Mouse (Mus musculus): ENCODE data around the gene Olfr718-ps1. TPM values are rescaled to one million over a fixed set of nuclear protein-coding genes. Genes with fewer than 3 reads are reported as not detected.

Olfr718-ps1 gene
- polyA plus RNA-seq, 1 experiment from 2014 or later, result 0.05 TPM

DNA sequence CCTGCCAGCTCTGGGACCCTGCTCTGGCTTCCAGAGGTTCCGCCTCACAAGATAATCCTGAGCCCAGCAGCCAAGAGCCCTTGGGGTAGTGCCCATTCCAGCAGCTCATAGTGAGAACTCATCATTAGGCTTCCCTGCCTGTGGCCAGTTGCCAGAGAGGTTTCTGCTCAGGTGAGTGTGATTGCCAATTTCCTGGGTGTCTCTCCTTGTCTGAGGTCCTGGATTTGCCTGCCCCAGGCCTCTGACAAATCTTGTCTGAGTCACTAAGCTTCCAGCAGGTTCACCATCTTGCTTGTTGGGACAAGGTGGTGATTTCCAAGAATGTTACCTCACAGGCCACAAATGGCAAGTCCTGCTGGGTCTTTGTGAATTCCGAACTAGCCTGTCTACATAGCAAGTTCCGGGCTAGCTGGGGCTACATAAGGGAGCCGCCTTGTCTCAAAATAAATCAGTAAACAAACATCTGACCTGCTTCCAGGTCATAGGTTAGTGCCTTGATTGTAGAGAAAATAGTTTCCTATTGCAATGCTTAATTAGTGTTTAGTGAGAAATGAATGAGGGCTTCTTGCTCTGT, 22.5 kb downstream of the Olfr718-ps1 start:
- H3K36me3 ChIP-seq (ENCODE audit: control insufficient read depth, insufficient read depth, low read length), result no peaks in the 10 kb centered on the region
- H3K27ac ChIP-seq (ENCODE audit: low read depth, low read length), result no peak overlapping the region
- H3K9me3 ChIP-seq (ENCODE audit: control insufficient read depth, low read length), result peaks cover 7% of the 10 kb centered on the region
- no peaks in the 10 kb centered on the region for H3K27me3 ChIP-seq (ENCODE audit: control insufficient read depth, insufficient read depth, low read length)
- H3K4me2 ChIP-seq (replicated peaks; ENCODE audit: low read depth, low read length), result no peak overlapping the region
- H3K4me1 ChIP-seq (ENCODE audit: control insufficient read depth, insufficient read depth, low read length), result no peaks in the 10 kb centered on the region
- no peak overlapping the region for H3K9ac ChIP-seq (ENCODE audit: low read depth, low read length)
- no peak for ATAC-seq (ENCODE audit: low FRiP score, low TSS enrichment)
- 87% methylated on average over 4 of the region's 4 CpGs for WGBS
- H3K4me3 ChIP-seq (ENCODE audit: low read length), result no peak overlapping the region

DNA sequence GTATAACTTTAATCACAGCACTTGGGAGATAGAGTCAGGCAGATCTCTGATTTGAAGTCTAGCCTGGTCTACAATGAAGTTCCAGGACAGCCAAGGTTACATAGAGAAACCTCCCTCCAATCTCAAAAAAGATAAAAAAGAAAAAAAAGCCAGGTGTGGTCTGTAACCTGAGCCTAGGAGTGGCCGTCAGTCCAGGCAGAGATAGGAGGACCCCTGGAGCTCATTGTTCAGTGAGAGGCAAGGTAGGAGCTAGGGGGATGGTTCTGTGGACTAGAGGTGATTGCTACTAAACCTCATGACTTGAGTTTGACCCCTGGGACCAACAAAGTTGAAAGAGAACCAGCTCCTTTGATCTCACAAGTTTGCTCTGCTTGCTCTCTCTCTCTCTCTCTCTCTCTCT, 24.7 kb downstream of the Olfr718-ps1 start:
- no peak overlapping the region for H3K9ac ChIP-seq (ENCODE audit: low read depth, low read length)
- no peaks in the 10 kb centered on the region for H3K4me1 ChIP-seq (ENCODE audit: control insufficient read depth, insufficient read depth, low read length)
- H3K27me3 ChIP-seq (ENCODE audit: control insufficient read depth, insufficient read depth, low read length), result no peaks in the 10 kb centered on the region
- no peaks in the 10 kb centered on the region for H3K36me3 ChIP-seq (ENCODE audit: control insufficient read depth, insufficient read depth, low read length)
- H3K4me3 ChIP-seq (ENCODE audit: low read length), result no peak overlapping the region
- H3K9me3 ChIP-seq (ENCODE audit: control insufficient read depth, low read length), result no peaks in the 10 kb centered on the region
- no peak overlapping the region for H3K27ac ChIP-seq (ENCODE audit: low read depth, low read length)
- H3K4me2 ChIP-seq (replicated peaks; ENCODE audit: low read depth, low read length), result no peak overlapping the region
- ATAC-seq (ENCODE audit: low FRiP score, low TSS enrichment), result no peak
- 17% methylated on average over 1 of the region's 1 CpGs for WGBS

DNA sequence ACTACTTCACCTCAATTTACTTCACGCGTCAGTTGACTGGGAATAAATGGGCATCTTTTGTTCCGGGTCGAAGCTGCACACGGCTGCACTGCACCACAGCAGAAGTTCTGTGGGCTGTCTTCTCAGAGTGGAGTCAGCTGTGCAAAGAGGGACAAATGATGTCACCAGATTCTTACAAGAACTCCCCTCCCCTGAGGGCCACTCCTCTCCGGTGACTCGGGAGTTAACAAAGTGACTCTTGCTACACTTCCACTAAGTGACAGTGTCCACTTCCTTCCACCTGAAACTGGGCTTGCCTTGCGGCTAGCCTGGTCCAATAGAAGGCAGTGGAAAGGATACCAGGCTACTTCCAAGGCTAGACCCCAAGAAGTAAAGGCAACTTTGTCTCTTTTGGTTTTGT, 25.3 kb downstream of the Olfr718-ps1 start:
- Histone ChIP-seq H3K4me3 (ENCODE audit: low read length) (no peak overlapping the region), H3K36me3 (ENCODE audit: control insufficient read depth, insufficient read depth, low read length) (no peaks in the 10 kb centered on the region), H3K9ac (ENCODE audit: low read depth, low read length) (no peak overlapping the region), H3K27me3 (ENCODE audit: control insufficient read depth, insufficient read depth, low read length) (no peaks in the 10 kb centered on the region), H3K4me1 (ENCODE audit: control insufficient read depth, insufficient read depth, low read length) (no peaks in the 10 kb centered on the region), H3K4me2 (replicated peaks; ENCODE audit: low read depth, low read length) (no peak overlapping the region), H3K9me3 (ENCODE audit: control insufficient read depth, low read length) (no peaks in the 10 kb centered on the region), H3K27ac (ENCODE audit: low read depth, low read length) (no peak overlapping the region)
- 71% methylated on average over 8 of the region's 8 CpGs for WGBS
- ATAC-seq (ENCODE audit: low FRiP score, low TSS enrichment), result no peak

DNA sequence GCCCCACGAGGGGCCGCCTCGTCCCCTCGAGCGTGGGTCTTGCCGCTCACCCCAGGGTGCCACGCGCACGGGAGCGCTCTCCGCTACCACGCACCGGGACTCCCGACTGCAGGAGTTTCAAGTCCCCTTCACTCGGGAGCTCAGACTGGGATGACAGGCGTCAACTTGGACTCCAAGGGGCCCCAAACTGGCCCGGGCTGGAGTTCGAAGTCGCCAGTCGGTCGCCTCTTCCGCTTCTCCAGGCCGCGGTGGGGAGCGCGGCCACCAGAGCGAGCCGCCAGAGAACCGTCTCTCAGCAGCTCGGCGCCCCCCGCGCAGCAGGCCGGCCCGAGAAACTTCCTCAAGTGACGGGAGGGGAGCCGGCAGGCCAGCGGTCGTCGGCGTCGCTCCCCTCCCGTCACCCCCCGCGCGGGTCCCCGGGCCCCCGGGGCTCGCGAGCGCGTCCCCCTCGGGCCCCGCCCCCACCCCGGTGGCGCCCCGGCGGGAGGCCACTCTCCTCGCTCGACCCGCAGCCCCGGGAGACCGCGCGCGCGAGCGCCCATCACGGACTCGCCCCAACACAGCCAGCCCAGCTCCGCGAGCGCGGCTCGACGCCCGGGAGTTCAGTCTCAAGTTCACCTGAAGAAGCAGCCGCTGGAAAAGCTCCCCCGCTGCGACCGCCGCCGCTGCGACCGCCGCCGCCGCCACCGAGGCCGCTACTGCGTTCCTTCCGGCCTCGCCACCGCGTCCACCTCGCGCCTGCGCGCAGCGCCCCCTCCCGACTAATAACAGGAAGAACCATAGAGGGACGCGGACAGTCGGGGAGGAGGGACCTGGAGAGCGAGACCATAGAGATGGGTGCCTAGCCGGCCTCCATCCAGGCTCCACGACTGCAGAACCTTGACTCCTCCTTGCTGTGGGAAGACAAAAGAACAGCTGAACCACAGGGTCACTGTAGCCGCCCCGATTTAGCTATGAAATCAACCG, 34.8 kb downstream of the Olfr718-ps1 start, which contains the start of gene Rnf216:
TSS of gene Rnf216 (minus strand) at position 714 of the 966 bp plus-strand sequence.
- Histone ChIP-seq H3K4me3 (ENCODE audit: low read length) (peak within 1 kb of the TSS; percentile 92), H3K27me3 (ENCODE audit: control insufficient read depth, insufficient read depth, low read length) (no peaks in the 10 kb centered on the region), H3K27ac (ENCODE audit: low read depth, low read length) (peak within 1 kb of the TSS; percentile 94), H3K4me1 (ENCODE audit: control insufficient read depth, insufficient read depth, low read length) (peaks cover 4% of the 10 kb centered on the region; the same call in 1 of the 2 replicates), H3K9ac (ENCODE audit: low read depth, low read length) (peak within 1 kb of the TSS; percentile 95), H3K4me2 (replicated peaks; ENCODE audit: low read depth, low read length) (peak within 1 kb of the TSS; percentile 88), H3K36me3 (ENCODE audit: control insufficient read depth, insufficient read depth, low read length) (no peaks in the 10 kb centered on the region), H3K9me3 (ENCODE audit: control insufficient read depth, low read length) (no peaks in the 10 kb centered on the region)
- WGBS, result 1% methylated on average over 78 of the region's 110 CpGs
- peak; percentile 96 for ATAC-seq (ENCODE audit: low FRiP score, low TSS enrichment)

DNA sequence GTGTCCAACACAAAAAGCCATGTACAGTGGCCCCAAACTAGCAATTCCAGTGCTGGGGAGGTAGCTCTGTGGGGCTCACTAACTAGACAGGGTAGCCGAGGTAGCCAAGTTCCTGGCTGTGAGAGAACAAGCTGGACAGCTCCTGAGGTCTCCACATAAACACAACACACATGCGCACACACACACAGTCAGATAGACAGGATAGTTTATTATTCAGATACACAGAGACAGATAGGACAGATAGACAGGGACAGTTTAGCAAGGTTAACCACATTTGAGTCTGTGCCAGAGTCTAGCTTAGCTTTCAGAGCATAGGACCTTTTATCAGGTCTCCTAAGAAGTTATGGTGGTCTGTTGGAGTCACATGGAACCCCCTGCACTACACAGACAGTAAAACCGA, 40.5 kb downstream of the Olfr718-ps1 start:
- WGBS, result 87% methylated on average over 3 of the region's 3 CpGs
- no peaks in the 10 kb centered on the region for H3K27me3 ChIP-seq (ENCODE audit: control insufficient read depth, insufficient read depth, low read length)
- H3K36me3 ChIP-seq (ENCODE audit: control insufficient read depth, insufficient read depth, low read length), result no peaks in the 10 kb centered on the region

DNA sequence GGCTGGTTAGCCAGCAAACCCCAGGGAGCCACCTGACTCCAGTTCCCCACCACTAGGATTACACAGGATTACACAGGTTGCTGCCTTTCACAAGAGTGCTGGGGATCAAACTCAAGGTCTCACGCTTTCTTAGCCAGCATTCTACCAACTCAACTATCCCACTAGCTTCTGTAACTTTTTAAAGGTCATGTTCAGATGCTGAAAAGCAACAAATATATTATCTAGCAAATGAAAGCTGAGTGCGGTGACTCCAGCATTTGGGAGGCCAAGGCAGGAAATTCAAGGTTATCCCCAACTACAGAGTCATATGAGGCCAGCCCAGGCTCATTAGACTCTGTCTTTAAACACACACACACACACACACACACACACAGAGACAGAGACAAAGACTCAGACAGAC, 44.1 kb downstream of the Olfr718-ps1 start:
- no peak overlapping the region for H3K4me2 ChIP-seq (replicated peaks; ENCODE audit: low read depth, low read length)
- WGBS, result 89% methylated on average over 2 of the region's 2 CpGs
- no peaks in the 10 kb centered on the region for H3K36me3 ChIP-seq (ENCODE audit: control insufficient read depth, insufficient read depth, low read length)
- H3K27me3 ChIP-seq (ENCODE audit: control insufficient read depth, insufficient read depth, low read length), result no peaks in the 10 kb centered on the region
- H3K27ac ChIP-seq (ENCODE audit: low read depth, low read length), result no peak overlapping the region
- H3K9me3 ChIP-seq (ENCODE audit: control insufficient read depth, low read length), result no peaks in the 10 kb centered on the region
- H3K4me3 ChIP-seq (ENCODE audit: low read length), result no peak overlapping the region
- no peak for ATAC-seq (ENCODE audit: low FRiP score, low TSS enrichment)
- no peak overlapping the region for H3K9ac ChIP-seq (ENCODE audit: low read depth, low read length)
- H3K4me1 ChIP-seq (ENCODE audit: control insufficient read depth, insufficient read depth, low read length), result peaks cover 3% of the 10 kb centered on the region; the same call in 1 of the 2 replicates

More for the DNA sequence above, 40.5 kb downstream of the Olfr718-ps1 start:
- H3K9ac ChIP-seq (ENCODE audit: low read depth, low read length), result no peak overlapping the region
- no peak overlapping the region for H3K4me2 ChIP-seq (replicated peaks; ENCODE audit: low read depth, low read length)
- no peak for ATAC-seq (ENCODE audit: low FRiP score, low TSS enrichment)
- H3K4me1 ChIP-seq (ENCODE audit: control insufficient read depth, insufficient read depth, low read length), result peaks cover 4% of the 10 kb centered on the region; the same call in 1 of the 2 replicates
- H3K9me3 ChIP-seq (ENCODE audit: control insufficient read depth, low read length), result no peaks in the 10 kb centered on the region
- no peak overlapping the region for H3K27ac ChIP-seq (ENCODE audit: low read depth, low read length)
- H3K4me3 ChIP-seq (ENCODE audit: low read length), result no peak overlapping the region

DNA sequence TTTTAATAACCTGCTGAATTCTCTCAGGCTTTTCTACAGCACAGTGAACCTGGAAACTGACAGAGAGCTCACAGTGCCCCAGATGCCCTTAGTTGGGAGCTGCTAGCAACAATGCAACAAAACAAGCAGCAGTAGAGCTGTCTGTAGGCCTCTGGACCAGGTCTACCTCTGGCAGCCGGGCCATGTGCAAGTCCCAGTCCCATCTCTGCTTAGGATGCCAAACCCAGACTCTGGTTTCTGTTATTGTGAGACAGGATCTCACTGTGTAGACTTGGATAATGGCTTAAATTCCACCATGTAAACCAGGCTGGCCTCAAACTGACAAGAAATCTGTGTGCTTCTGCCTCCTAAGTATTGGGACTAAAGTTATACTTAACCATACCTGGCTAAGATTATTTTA, 45.8 kb downstream of the Olfr718-ps1 start:
- no peak overlapping the region for H3K4me3 ChIP-seq (ENCODE audit: low read length)
- H3K9me3 ChIP-seq (ENCODE audit: control insufficient read depth, low read length), result no peaks in the 10 kb centered on the region
- H3K27me3 ChIP-seq (ENCODE audit: control insufficient read depth, insufficient read depth, low read length), result no peaks in the 10 kb centered on the region
- 91% methylated on average over 1 of the region's 1 CpGs for WGBS
- no peak overlapping the region for H3K4me2 ChIP-seq (replicated peaks; ENCODE audit: low read depth, low read length)
- no peak for ATAC-seq (ENCODE audit: low FRiP score, low TSS enrichment)
- H3K4me1 ChIP-seq (ENCODE audit: control insufficient read depth, insufficient read depth, low read length), result peaks cover 3% of the 10 kb centered on the region; the same call in 1 of the 2 replicates
- no peak overlapping the region for H3K27ac ChIP-seq (ENCODE audit: low read depth, low read length)
- no peaks in the 10 kb centered on the region; the same call in 1 of the 2 replicates for H3K36me3 ChIP-seq (ENCODE audit: control insufficient read depth, insufficient read depth, low read length)
- H3K9ac ChIP-seq (ENCODE audit: low read depth, low read length), result no peak overlapping the region

DNA sequence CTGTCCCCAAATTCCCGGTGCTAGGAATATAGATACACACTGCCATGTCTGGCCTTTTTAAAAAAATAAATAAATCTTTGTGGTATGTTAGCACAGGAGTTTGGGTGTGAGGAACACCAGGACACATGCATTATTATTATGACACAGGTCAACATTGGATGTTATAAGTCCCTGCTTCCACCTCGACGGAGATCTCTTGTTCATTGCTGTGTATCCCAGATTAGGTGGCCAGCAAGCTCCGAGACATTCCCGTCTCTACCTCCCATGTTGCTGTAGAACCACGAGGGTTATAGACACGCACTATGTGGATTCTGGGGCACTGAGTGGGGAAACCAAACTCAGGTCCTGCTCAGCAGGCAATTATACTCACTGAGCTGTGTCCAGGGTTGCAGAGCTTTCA, 52.1 kb downstream of the Olfr718-ps1 start:
- ATAC-seq (ENCODE audit: low FRiP score, low TSS enrichment), result no peak
- Histone ChIP-seq H3K9ac (ENCODE audit: low read depth, low read length) (no peak overlapping the region), H3K27me3 (ENCODE audit: control insufficient read depth, insufficient read depth, low read length) (no peaks in the 10 kb centered on the region), H3K4me3 (ENCODE audit: low read length) (no peak overlapping the region), H3K36me3 (ENCODE audit: control insufficient read depth, insufficient read depth, low read length) (peaks cover 33% of the 10 kb centered on the region; the same call in 1 of the 2 replicates), H3K4me2 (replicated peaks; ENCODE audit: low read depth, low read length) (no peak overlapping the region), H3K9me3 (ENCODE audit: control insufficient read depth, low read length) (no peaks in the 10 kb centered on the region), H3K27ac (ENCODE audit: low read depth, low read length) (no peak overlapping the region), H3K4me1 (ENCODE audit: control insufficient read depth, insufficient read depth, low read length) (no peaks in the 10 kb centered on the region)
- WGBS, result 81% methylated on average over 7 of the region's 7 CpGs

DNA sequence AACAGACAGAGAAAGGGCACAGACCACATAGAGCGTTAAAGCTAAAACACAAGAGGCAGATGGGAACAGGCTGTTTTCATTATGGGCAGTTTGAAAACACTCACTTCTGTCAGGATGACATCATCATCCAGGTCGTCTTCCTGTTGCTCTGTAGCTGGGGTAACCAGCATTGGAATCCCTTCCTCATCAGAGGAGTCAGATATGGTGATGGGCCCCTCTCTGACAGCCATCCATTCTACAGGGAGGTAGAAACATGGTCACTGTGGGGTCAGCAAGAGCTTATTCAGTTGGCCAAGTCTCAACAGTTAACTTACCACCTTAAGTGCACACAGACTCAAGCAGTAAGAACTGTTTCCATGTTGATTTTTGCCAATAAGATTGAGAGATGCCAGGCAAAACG, 54.5 kb downstream of the Olfr718-ps1 start:
- H3K9me3 ChIP-seq (ENCODE audit: control insufficient read depth, low read length), result no peaks in the 10 kb centered on the region
- H3K4me2 ChIP-seq (replicated peaks; ENCODE audit: low read depth, low read length), result no peak overlapping the region
- ATAC-seq (ENCODE audit: low FRiP score, low TSS enrichment), result no peak
- H3K4me1 ChIP-seq (ENCODE audit: control insufficient read depth, insufficient read depth, low read length), result no peaks in the 10 kb centered on the region
- peaks cover 52% of the 10 kb centered on the region for H3K36me3 ChIP-seq (ENCODE audit: control insufficient read depth, insufficient read depth, low read length)
- 75% methylated on average over 3 of the region's 3 CpGs for WGBS
- H3K9ac ChIP-seq (ENCODE audit: low read depth, low read length), result no peak overlapping the region
- H3K27ac ChIP-seq (ENCODE audit: low read depth, low read length), result no peak overlapping the region
- no peak overlapping the region for H3K4me3 ChIP-seq (ENCODE audit: low read length)
- no peaks in the 10 kb centered on the region for H3K27me3 ChIP-seq (ENCODE audit: control insufficient read depth, insufficient read depth, low read length)
